Mouse (Mus musculus) hindbrain, embryonic 10.5 days (tissue): ENCODE results near the gene Large2. TPM values are rescaled to one million over a fixed set of nuclear protein-coding genes. Genes with fewer than 3 reads are reported as not detected.
A peak's percentile ranks its signal among the peaks of the same experiment; 100 is the strongest.

ENCODE experiments used
- DNase-seq: peaks from one replicate; pipeline ENCODE4 v3.0.0-alpha.2; 2017; ENCODE audit warnings: low spot score
- H3K27ac ChIP-seq: fragments of 300-500 bp; sonication (generic); 2 replicates; pipeline ENCODE4 v1.5.1; 2016; ENCODE audit warnings: mild to moderate bottlenecking, moderate library complexity
- H3K27me3 ChIP-seq: fragments of 300-500 bp; sonication (generic); 2 replicates; pipeline ENCODE4 v1.6.1; 2016; ENCODE audit warnings: mild to moderate bottlenecking; ENCODE audit not compliant: poor library complexity, insufficient read depth, severe bottlenecking
- H3K36me3 ChIP-seq: fragments of 300-500 bp; sonication (generic); 2 replicates; pipeline ENCODE4 v1.6.1; 2016; ENCODE audit warnings: mild to moderate bottlenecking, moderate library complexity
- H3K4me1 ChIP-seq: fragments of 300-500 bp; sonication (generic); replicated peaks from 2 replicates; pipeline ENCODE4 v1.6.1; 2016; ENCODE audit warnings: mild to moderate bottlenecking
- H3K4me3 ChIP-seq: fragments of 300-500 bp; sonication (generic); 2 replicates; pipeline ENCODE4 v1.5.1; 2016; ENCODE audit warnings: mild to moderate bottlenecking, moderate library complexity
- H3K9me3 ChIP-seq: fragments of 300-500 bp; sonication (generic); 2 replicates; pipeline ENCODE4 v1.6.1; 2016; ENCODE audit warnings: mild to moderate bottlenecking, moderate library complexity
- WGBS: fragments of 180-500 bp; shearing (Covaris S2); methylation state at CpG from one replicate; pipeline ENCODE4 v1.1.7; 2016; 5-methylcytosine and 5-hydroxymethylcytosine counted together
- polyA plus RNA-seq: library from polyadenylated mRNA; unstranded; fragments of >200 nt; fragmentation: Nextera tagmentation; extraction: Ambion mirVana; gene quantifications from 2 replicates; pipeline ENCODE4 v1.2.1, GENCODE M21; 2016

Gene Large2
- polyA plus RNA-seq, 1 experiment from 2014 or later = 7.8 TPM

- Histone ChIP-seq H3K27ac (peak overlapping the region; percentile 91), H3K4me3 (peak overlapping the region; percentile 70), H3K9me3 (no peaks in the 10 kb centered on the region), H3K4me1 (peaks cover 62% of the 10 kb centered on the region), H3K36me3 (peaks cover 38% of the 10 kb centered on the region), H3K27me3 (peaks cover 20% of the 10 kb centered on the region)
- 15% methylated on average over 10 of the region's 10 CpGs for WGBS
- no peak for DNase-seq
These were observed 1.1 kb upstream of the Large2 start for GRCm38 (mm10) chr2:92375788-92376187.

DNA sequence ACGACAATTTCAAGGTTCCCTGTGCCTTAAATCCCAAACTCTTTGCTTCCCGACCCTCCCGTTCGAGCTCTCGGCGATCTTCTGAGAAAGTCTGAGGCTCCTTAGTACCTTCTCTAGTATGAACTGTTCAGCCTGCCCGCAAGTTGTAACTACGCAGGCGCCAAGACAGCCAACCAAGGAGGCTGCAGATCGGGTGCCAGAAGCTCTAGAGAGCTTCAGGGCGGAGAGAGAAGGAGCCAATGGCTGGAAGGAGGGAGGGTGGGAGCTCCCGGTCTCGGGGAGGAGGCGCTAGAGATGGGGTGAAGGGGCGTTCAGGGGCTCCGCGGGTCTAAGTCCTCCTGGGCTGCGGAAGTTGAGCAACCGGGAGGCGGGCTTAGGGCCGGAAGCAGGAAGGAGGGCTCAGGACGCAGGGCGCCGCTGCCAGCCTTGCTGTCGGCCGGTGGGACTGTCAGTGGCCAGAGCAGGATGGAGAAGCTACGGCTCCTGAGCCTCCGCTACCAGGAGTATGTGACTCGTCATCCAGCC, 492 bp upstream of the Large2 start:
- WGBS = under 1% methylated on average over 29 of the region's 29 CpGs
- Histone ChIP-seq H3K27ac (peak overlapping the region; percentile 91), H3K4me1 (peaks cover 63% of the 10 kb centered on the region)

DNA sequence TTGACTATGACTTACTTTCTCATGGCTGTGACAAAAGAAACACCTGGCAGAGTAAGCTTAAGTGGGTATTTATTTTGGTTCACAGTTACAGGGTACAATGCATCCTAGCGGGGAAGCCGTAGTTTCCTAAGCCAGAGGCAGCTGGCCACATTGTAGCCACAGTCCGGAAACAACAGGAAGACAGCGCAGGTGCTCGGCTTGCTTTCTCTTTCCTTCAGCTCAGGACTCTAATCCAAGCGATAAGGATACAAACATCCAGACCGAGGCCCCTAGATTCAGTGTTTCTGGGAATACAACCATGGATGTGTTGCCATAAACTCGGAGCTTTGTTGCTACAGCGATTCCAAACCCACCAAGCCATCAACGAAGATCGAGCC, 1.2 kb downstream of the Large2 start:
- H3K27me3 ChIP-seq = peaks cover 39% of the 10 kb centered on the region
- H3K4me3 ChIP-seq = no peak overlapping the region
- H3K36me3 ChIP-seq = peaks cover 15% of the 10 kb centered on the region
- H3K9me3 ChIP-seq = no peaks in the 10 kb centered on the region
- no peak for DNase-seq
- H3K4me1 ChIP-seq = peaks cover 76% of the 10 kb centered on the region
- H3K27ac ChIP-seq = peak overlapping the region; percentile 91; the same call in 1 of the 2 replicates
- WGBS = 85% methylated on average over 11 of the region's 11 CpGs

More for the DNA sequence above, 492 bp upstream of the Large2 start:
- peaks cover 26% of the 10 kb centered on the region for H3K27me3 ChIP-seq
- peaks cover 32% of the 10 kb centered on the region for H3K36me3 ChIP-seq
- H3K9me3 ChIP-seq = no peaks in the 10 kb centered on the region
- H3K4me3 ChIP-seq = peak overlapping the region; percentile 70
- DNase-seq = peak; percentile 96

DNA sequence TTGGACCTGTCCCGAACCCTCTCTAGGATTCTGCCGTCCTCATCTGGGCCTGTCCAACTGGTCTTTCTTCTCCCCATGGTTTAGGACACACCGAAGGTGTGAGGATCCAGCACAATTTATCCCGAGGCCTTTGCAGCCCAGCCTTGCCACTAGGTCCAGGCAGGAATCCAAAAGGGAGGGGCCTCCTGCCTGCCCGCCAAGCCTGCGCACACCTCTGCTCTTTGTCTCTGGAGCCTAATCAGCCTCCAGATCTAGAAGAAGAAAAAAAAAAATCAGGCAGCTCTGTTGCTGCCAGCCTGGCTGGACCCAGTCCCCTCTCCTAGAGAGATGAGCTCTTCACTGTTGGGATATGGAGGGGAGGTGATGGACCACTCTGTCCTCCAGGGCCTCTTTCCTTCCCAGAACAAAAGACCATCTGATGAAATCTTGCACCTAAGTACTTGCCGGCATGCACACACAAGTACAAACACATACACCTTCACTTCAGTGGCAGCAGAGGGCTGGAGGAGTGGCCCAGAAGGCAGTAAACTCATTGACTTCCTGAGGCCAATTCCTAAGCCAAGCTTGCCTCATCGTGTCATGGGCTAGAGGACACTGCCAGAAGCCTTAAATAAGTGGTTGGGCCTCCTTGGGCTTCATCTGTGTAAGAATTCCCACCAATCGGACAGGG, 1.8 kb downstream of the Large2 start:
- Histone ChIP-seq H3K4me1 (peaks cover 80% of the 10 kb centered on the region), H3K27me3 (peaks cover 39% of the 10 kb centered on the region), H3K9me3 (no peaks in the 10 kb centered on the region), H3K4me3 (0 out of 2 replicates have a peak overlapping the region, but pooled peaks have one; percentile 3), H3K27ac (peak overlapping the region; percentile 91), H3K36me3 (peaks cover 9% of the 10 kb centered on the region; the same call in 1 of the 2 replicates)
- DNase-seq = no peak
- 48% methylated on average over 9 of the region's 9 CpGs for WGBS

- peak; percentile 59 for DNase-seq
- peak overlapping the region; percentile 91 for H3K27ac ChIP-seq
- H3K36me3 ChIP-seq = peaks cover 5% of the 10 kb centered on the region; the same call in 1 of the 2 replicates
- peak overlapping the region; percentile 59 for H3K4me3 ChIP-seq
- H3K4me1 ChIP-seq = peaks cover 88% of the 10 kb centered on the region
- WGBS = 12% methylated on average over 10 of the region's 10 CpGs
- H3K27me3 ChIP-seq = peaks cover 39% of the 10 kb centered on the region
- H3K9me3 ChIP-seq = no peaks in the 10 kb centered on the region
These were observed 2.5 kb downstream of the Large2 start for GRCm38 (mm10) chr2:92371971-92372690.

DNA sequence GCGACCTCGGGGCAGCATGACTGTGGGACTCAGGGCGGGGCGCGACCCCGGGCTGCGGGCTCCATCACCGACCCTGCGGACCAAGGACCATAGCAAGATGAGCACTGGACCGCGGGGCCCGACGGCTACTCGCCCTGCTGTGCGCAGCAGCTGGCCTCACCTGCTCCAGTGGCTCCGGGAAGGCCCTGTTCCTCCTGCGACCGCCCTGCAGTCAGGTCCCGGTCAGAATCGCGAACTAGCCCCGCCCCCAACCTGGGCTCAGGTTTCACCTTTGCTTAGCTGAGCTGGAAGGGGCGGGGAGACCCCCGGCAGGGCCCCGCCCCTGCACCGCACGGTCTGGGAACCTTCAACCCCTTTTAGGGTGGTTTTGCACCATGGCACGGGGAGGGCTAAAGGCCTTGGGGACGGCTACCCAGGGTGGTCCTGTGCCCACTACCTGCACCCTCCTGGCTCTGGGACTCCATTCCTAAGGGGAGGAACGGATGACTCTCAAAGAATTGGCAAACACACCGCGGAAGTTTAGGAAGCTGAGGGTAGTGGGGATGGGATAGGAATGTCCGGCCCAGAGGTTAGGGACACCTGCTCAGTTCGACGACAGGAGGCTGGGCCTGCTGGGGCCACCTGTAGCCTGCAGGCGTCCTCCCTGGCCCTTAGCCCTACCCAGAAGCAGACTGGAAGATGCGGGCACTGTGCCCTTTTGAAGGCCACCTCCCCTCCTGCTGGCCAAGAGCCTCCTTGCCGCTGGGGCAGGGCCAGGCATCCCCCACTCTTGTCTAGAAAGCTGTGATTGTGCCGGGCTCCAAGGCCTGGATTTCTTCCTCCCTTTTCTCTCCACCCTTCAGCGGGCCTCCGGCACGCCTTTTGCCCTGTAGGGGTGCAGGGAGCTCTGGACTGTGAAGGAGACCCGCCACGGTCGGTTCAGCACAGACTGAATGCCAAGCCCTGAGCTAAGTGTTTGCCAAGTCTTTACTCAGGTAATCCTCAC, 3.6 kb downstream of the Large2 start:
- Histone ChIP-seq H3K4me1 (peaks cover 85% of the 10 kb centered on the region), H3K27me3 (peaks cover 39% of the 10 kb centered on the region), H3K36me3 (peaks cover 12% of the 10 kb centered on the region; the same call in 1 of the 2 replicates), H3K4me3 (peak overlapping the region; percentile 59), H3K9me3 (no peaks in the 10 kb centered on the region), H3K27ac (peak overlapping the region; percentile 91)
- 2% methylated on average over 45 of the region's 45 CpGs for WGBS
- DNase-seq = peak; percentile 74

GRCm38 (mm10) chr2:92370375-92370774, 4.3 kb downstream of the Large2 start:
- Histone ChIP-seq H3K9me3 (no peaks in the 10 kb centered on the region), H3K4me1 (peaks cover 78% of the 10 kb centered on the region), H3K27me3 (peaks cover 39% of the 10 kb centered on the region), H3K4me3 (peak overlapping the region; percentile 59), H3K27ac (peak overlapping the region; percentile 91), H3K36me3 (peaks cover 20% of the 10 kb centered on the region)
- WGBS = 12% methylated on average over 19 of the region's 19 CpGs
- DNase-seq = no peak

DNA sequence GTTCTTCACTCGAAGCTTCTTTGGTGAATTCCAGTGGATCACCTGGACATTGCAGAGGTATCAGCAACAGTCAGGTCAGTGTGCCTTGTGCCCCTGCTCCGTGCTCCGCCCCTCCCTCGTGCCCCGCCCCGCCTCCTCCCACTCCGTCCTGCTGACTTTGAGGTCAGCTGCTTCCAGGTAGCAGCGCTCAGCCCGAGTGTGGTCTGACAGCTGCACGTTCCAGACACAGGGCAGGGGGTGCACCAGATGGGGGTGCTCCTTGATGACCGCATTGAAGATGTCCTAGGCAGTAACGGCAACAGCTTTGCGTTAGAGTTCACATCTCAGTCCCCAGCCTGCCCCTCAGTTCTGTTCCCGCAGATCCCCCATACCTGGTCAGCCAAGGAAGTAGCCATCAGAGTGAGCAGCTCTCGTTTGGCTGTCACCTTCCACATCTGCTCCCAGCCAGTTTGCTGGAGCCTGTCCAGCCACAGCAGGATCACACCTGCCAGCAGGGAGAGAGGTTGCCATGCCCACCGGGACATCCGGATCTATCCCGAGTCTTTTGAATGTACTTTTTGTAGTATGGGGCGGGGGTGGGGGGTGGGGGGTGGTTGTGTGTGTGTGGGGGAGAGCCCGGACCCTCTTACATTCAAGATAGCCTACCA, 7.2 kb downstream of the Large2 start:
- no peak for DNase-seq
- Histone ChIP-seq H3K4me3 (no peak overlapping the region), H3K27me3 (peaks cover 36% of the 10 kb centered on the region), H3K36me3 (peaks cover 48% of the 10 kb centered on the region), H3K9me3 (no peaks in the 10 kb centered on the region), H3K4me1 (peaks cover 51% of the 10 kb centered on the region), H3K27ac (no peak overlapping the region)
- WGBS = 40% methylated on average over 20 of the region's 20 CpGs

- no peak overlapping the region for H3K4me3 ChIP-seq
- H3K4me1 ChIP-seq = peaks cover 39% of the 10 kb centered on the region
- no peak for DNase-seq
- H3K9me3 ChIP-seq = no peaks in the 10 kb centered on the region
- H3K27ac ChIP-seq = no peak overlapping the region
- H3K27me3 ChIP-seq = peaks cover 17% of the 10 kb centered on the region
- WGBS = 90% methylated on average over 10 of the region's 10 CpGs
- H3K36me3 ChIP-seq = peaks cover 62% of the 10 kb centered on the region
These were observed 9.1 kb downstream of the Large2 start for GRCm38 (mm10) chr2:92365568-92365967.

DNA sequence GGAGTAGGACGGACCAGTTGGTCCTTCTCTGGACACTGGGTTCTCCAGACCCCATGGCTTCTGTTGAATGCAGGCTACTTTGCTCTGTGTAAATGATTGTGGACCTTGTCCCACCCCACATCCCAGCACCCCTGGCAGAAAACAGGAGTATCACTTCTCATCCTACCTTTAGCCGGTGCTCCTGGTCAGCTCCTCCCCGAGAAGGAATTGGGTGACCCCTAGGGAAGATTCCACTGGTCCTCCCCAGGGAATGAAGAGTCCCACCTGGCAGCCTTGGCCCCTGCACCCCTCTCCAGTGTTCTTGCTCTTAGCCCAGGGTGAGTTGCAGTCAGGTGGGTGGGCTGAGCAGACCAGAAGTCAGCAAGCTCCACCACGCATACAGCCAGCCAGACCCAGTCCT, 10.6 kb downstream of the Large2 start:
- Histone ChIP-seq H3K27ac (no peak overlapping the region), H3K27me3 (peaks cover 2% of the 10 kb centered on the region), H3K4me1 (peaks cover 29% of the 10 kb centered on the region), H3K9me3 (no peaks in the 10 kb centered on the region), H3K4me3 (no peak overlapping the region), H3K36me3 (peaks cover 77% of the 10 kb centered on the region)
- no peak for DNase-seq
- WGBS = 87% methylated on average over 4 of the region's 4 CpGs

GRCm38 (mm10) chr2:92362571-92363228, 12.0 kb downstream of the Large2 start:
- H3K27ac ChIP-seq = no peak overlapping the region
- 91% methylated on average over 6 of the region's 6 CpGs for WGBS
- H3K4me1 ChIP-seq = peaks cover 21% of the 10 kb centered on the region
- DNase-seq = no peak
- no peaks in the 10 kb centered on the region for H3K9me3 ChIP-seq
- no peak overlapping the region for H3K4me3 ChIP-seq
- H3K36me3 ChIP-seq = peaks cover 91% of the 10 kb centered on the region
- H3K27me3 ChIP-seq = no peaks in the 10 kb centered on the region
